ENCODE assay signal across 15 mouse cellular contexts in genomic region chr9:103480044-103480576, GRCm38 (mm10). TPM values are rescaled to one million over a fixed set of nuclear protein-coding genes. Genes with fewer than 3 reads are reported as not detected.
DNase-seq lines count a peak whose midpoint lies in the region; ATAC-seq and TF ChIP-seq lines count a peak whose summit lies in the region.
"Had no signal": no experiment of that assay in that cellular context is flagged by ENCODE, and none has a peak within 500 bp of the region (broad histone marks: within the 10 kb centered on the region; RNA-seq: fewer than 3 reads in every experiment).

TSS of gene Bfsp2 (minus strand) at chr9:103480420.

- no peaks in the 10 kb centered on the region for H3K36me3 ChIP-seq in embryonic facial prominence, embryonic 10.5 days (replicated peaks)
- 0 out of 2 replicates have a peak, but pooled peaks cover 2% of the 10 kb centered on the region for H3K36me3 ChIP-seq in forebrain, embryonic 15.5 days
- no peaks in the 10 kb centered on the region for H3K36me3 ChIP-seq in limb, embryonic 12.5 days
- H3K36me3 ChIP-seq: kidney, embryonic 15.5 days; liver, embryonic 13.5 days had no signal

- H3K4me1 ChIP-seq in embryonic facial prominence, embryonic 10.5 days, result peaks cover 37% of the 10 kb centered on the region
- peaks cover 10% of the 10 kb centered on the region for H3K4me1 ChIP-seq in forebrain, embryonic 15.5 days
- peaks cover 12% of the 10 kb centered on the region for H3K4me1 ChIP-seq in limb, embryonic 12.5 days (replicated peaks)

- H3K9me3 ChIP-seq in embryonic facial prominence, embryonic 10.5 days, result no peaks in the 10 kb centered on the region
- H3K9me3 ChIP-seq in forebrain, embryonic 15.5 days, result no peaks in the 10 kb centered on the region
- H3K9me3 ChIP-seq in limb, embryonic 12.5 days, result no peaks in the 10 kb centered on the region
- H3K9me3 ChIP-seq: kidney, embryonic 15.5 days; liver, embryonic 13.5 days had no signal

- H3K9ac ChIP-seq in forebrain, embryonic 15.5 days (replicated peaks), result no peak within 1 kb of the TSS
- no peak within 1 kb of the TSS for H3K9ac ChIP-seq in limb, embryonic 12.5 days (replicated peaks)
- H3K9ac ChIP-seq: kidney, embryonic 15.5 days; liver, embryonic 13.5 days had no signal

- DNase-seq in layer of hippocampus, adult 9-11 months, result peak; percentile 44
- DNase-seq in layer of hippocampus, postnatal 10 days (ENCODE audit: low spot score in 2 of 2), result no peak
- DNase-seq in embryonic facial prominence, embryonic 10.5 days (ENCODE audit: low spot score), result no peak
- no peak for DNase-seq in gastrocnemius, adult 2 months
- DNase-seq in right cerebral cortex, postnatal 25 days, result no peak
- DNase-seq in frontal cortex, postnatal 25 days (ENCODE audit: low spot score in 2 of 2), result no peak
- DNase-seq: cerebellum, adult 2 months; liver, embryonic 13.5 days; right cerebral cortex, adult 18-20 months; thymus, adult 2 months had no signal

- WGBS in embryonic facial prominence, embryonic 10.5 days, result 73% methylated on average over 9 of the region's 9 CpGs
- WGBS in forebrain, embryonic 15.5 days, result 60% methylated on average over 9 of the region's 9 CpGs
- WGBS in limb, embryonic 12.5 days, result 84% methylated on average over 9 of the region's 9 CpGs

- peak within 1 kb of the TSS; percentile 71 for H3K27ac ChIP-seq in embryonic facial prominence, embryonic 10.5 days (replicated peaks)
- peak within 1 kb of the TSS; percentile 35; the same call in 1 of the 2 replicates for H3K27ac ChIP-seq in forebrain, embryonic 15.5 days (replicated peaks)
- H3K27ac ChIP-seq in limb, embryonic 12.5 days, result peak within 1 kb of the TSS; percentile 5; the same call in 1 of the 2 replicates
- no peak within 1 kb of the TSS for H3K27ac ChIP-seq in gastrocnemius, adult 2 months
- H3K27ac ChIP-seq: kidney, embryonic 15.5 days; liver, embryonic 13.5 days had no signal

- H3K27me3 ChIP-seq in embryonic facial prominence, embryonic 10.5 days (replicated peaks; ENCODE audit: low read depth, poor library complexity, severe bottlenecking), result no peaks in the 10 kb centered on the region
- H3K27me3 ChIP-seq in forebrain, embryonic 15.5 days, result no peaks in the 10 kb centered on the region
- no peaks in the 10 kb centered on the region for H3K27me3 ChIP-seq in limb, embryonic 12.5 days
- H3K27me3 ChIP-seq: kidney, embryonic 15.5 days; liver, embryonic 13.5 days had no signal

- TF ChIP-seq CTCF in gastrocnemius, adult 2 months (IDR thresholded peaks at IDR 0.05), result no peak

- intact Hi-C loops in gastrocnemius, adult 2 months (cut with DNase I), result no loop called here

- peak; percentile 51; the same call in 1 of the 2 replicates for ATAC-seq in forebrain, embryonic 15.5 days (replicated peaks)
- no peak for ATAC-seq in limb, embryonic 12.5 days (ENCODE audit: insufficient number of reproducible peaks, insufficient read depth, low FRiP score, low TSS enrichment, low read depth)

- H3K4me3 ChIP-seq in embryonic facial prominence, embryonic 10.5 days, result no peak within 1 kb of the TSS
- H3K4me3 ChIP-seq in forebrain, embryonic 15.5 days, result no peak within 1 kb of the TSS
- H3K4me3 ChIP-seq in limb, embryonic 12.5 days (replicated peaks), result no peak within 1 kb of the TSS
- no peak within 1 kb of the TSS for H3K4me3 ChIP-seq in gastrocnemius, adult 2 months
- H3K4me3 ChIP-seq: kidney, embryonic 15.5 days; liver, embryonic 13.5 days; myocyte had no signal

- no peak within 1 kb of the TSS for H3K4me2 ChIP-seq in forebrain, embryonic 15.5 days (replicated peaks)
- no peak within 1 kb of the TSS for H3K4me2 ChIP-seq in limb, embryonic 12.5 days
- H3K4me2 ChIP-seq: kidney, embryonic 15.5 days; liver, embryonic 13.5 days had no signal

RNA-seq across cellular contexts. Expression of gene Bfsp2, which starts in this region (rescaled TPM):
- 1 to 10 TPM; 2.2 to 3.6 TPM for total RNA-seq in layer of hippocampus, postnatal 10 days (2021)
- polyA plus RNA-seq in embryonic facial prominence, embryonic 10.5 days (2016; fragmentation: Nextera tagmentation; extraction: Ambion mirVana), result 0.75 and 1.3 TPM in 2 replicates
- 2.0 and 2.3 TPM in 2 replicates for polyA plus RNA-seq in forebrain, embryonic 15.5 days (2015; fragmentation: Nextera tagmentation; extraction: Ambion mirVana)
- 1.2 and 1.5 TPM in 2 replicates for polyA plus RNA-seq in limb, embryonic 12.5 days (2016; fragmentation: Nextera tagmentation; extraction: Ambion mirVana)
- total RNA-seq in gastrocnemius, adult 2 months (2021), result under 1 TPM in 1 of 2 experiments, not detected in 1; 0.42 TPM
- total RNA-seq: adrenal gland, postnatal 36 days had no signal
